In the genomic region with DNA sequence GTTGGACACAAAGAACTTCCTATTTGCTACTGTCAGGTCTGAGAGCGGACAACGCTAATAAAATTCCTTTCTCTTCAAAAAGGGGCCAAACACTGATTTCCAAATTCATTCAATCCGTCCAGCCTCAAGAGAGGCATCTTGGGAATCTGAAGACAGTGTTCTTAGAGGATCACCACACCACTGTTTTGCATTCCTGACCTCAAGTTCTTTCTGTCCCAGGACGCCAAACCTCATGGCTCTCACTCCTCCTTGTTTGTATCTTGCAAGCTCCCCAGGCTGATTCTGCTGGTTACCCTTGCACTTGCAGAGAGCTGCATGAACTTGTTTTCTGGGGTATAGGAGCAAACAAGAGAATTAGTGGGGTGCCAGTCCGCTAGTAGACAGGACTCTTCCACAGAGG, we compare ENCODE assay signal across 26 mouse cellular contexts. TPM values are rescaled to one million over a fixed set of nuclear protein-coding genes. Genes with fewer than 3 reads are reported as not detected.
DNase-seq lines count a peak whose midpoint lies in the region; ATAC-seq and TF ChIP-seq lines count a peak whose summit lies in the region.
"Had no signal": no experiment of that assay in that cellular context is flagged by ENCODE, and none has a peak within 500 bp of the region (broad histone marks: within the 10 kb centered on the region; RNA-seq: fewer than 3 reads in every experiment).

No protein-coding gene starts in this region.

- no peak overlapping the region for H3K4me3 ChIP-seq in heart, adult 2 months
- H3K4me3 ChIP-seq in heart, embryonic 12.5 days, result no peak overlapping the region
- no peak overlapping the region for H3K4me3 ChIP-seq in intestine, embryonic 14.5 days (ENCODE audit: low read depth, low read length)
- H3K4me3 ChIP-seq in intestine, embryonic 16.5 days (ENCODE audit: low read length), result no peak overlapping the region
- H3K4me3 ChIP-seq in limb, embryonic 15.5 days, result no peak overlapping the region
- no peak overlapping the region for H3K4me3 ChIP-seq in forebrain, embryonic 11.5 days (ENCODE audit: low read depth, low read length)
- H3K4me3 ChIP-seq: layer of hippocampus, adult 2 months; lung, embryonic 15.5 days; neural tube, embryonic 12.5 days had no signal

- ATAC-seq in heart, embryonic 12.5 days (ENCODE audit: insufficient number of reproducible peaks, low FRiP score), result no peak
- no peak for ATAC-seq in intestine, embryonic 14.5 days (replicated peaks; ENCODE audit: low FRiP score, low TSS enrichment, low read depth)
- ATAC-seq in intestine, embryonic 16.5 days, result no peak
- ATAC-seq in limb, embryonic 15.5 days (ENCODE audit: insufficient number of reproducible peaks, low FRiP score, low TSS enrichment, low read depth), result no peak
- ATAC-seq in forebrain, embryonic 11.5 days (replicated peaks; ENCODE audit: low FRiP score), result no peak
- ATAC-seq: forebrain, embryonic 16.5 days; inflammation-experienced regulatory T-cells, adult 6 months had no signal

- no peak for TF ChIP-seq EP300 in heart, adult 2 months (IDR thresholded peaks at IDR 0.05; ENCODE audit: insufficient read depth, low read depth, low read length)

- TF ChIP-seq CTCF in heart, adult 2 months (IDR thresholded peaks at IDR 0.05), result no peak

- H3K79me2 ChIP-seq in heart, adult 2 months (replicated peaks; ENCODE audit: control insufficient read depth, insufficient read depth, low read length), result no peaks in the 10 kb centered on the region

- intact Hi-C loops in gastrocnemius, postnatal 14 days (cut with DNase I; ENCODE audit: low total_unique reads), result no loop called here
- intact Hi-C loops in heart, adult 2 months (cut with DNase I), result no loop called here

- H3K9ac ChIP-seq in heart, adult 2 months (ENCODE audit: low read depth, low read length), result no peak overlapping the region
- no peak overlapping the region for H3K9ac ChIP-seq in heart, embryonic 12.5 days
- no peak overlapping the region for H3K9ac ChIP-seq in intestine, embryonic 14.5 days (ENCODE audit: low read length)
- H3K9ac ChIP-seq in intestine, embryonic 16.5 days (ENCODE audit: low read depth, low read length), result no peak overlapping the region
- no peak overlapping the region for H3K9ac ChIP-seq in limb, embryonic 15.5 days
- no peak overlapping the region for H3K9ac ChIP-seq in forebrain, embryonic 11.5 days (ENCODE audit: low read length)
- H3K9ac ChIP-seq: liver, embryonic 14.5 days; lung, embryonic 15.5 days; neural tube, embryonic 12.5 days had no signal

- no peaks in the 10 kb centered on the region for H3K36me3 ChIP-seq in heart, adult 2 months (ENCODE audit: control insufficient read depth, insufficient read depth, low read length)
- peaks cover 20% of the 10 kb centered on the region; the same call in 1 of the 2 replicates for H3K36me3 ChIP-seq in heart, embryonic 12.5 days
- peaks cover 11% of the 10 kb centered on the region; the same call in 1 of the 2 replicates for H3K36me3 ChIP-seq in intestine, embryonic 14.5 days (ENCODE audit: control insufficient read depth, insufficient read depth, low read length)
- no peaks in the 10 kb centered on the region for H3K36me3 ChIP-seq in intestine, embryonic 16.5 days (ENCODE audit: control insufficient read depth, insufficient read depth, low read length)
- no peaks in the 10 kb centered on the region; the same call in 1 of the 2 replicates for H3K36me3 ChIP-seq in limb, embryonic 15.5 days
- H3K36me3 ChIP-seq in forebrain, embryonic 11.5 days (ENCODE audit: control insufficient read depth, insufficient read depth, low read length), result no peaks in the 10 kb centered on the region
- H3K36me3 ChIP-seq: lung, embryonic 15.5 days; neural tube, embryonic 12.5 days had no signal

- H3K4me2 ChIP-seq in heart, embryonic 12.5 days, result no peak overlapping the region
- H3K4me2 ChIP-seq in intestine, embryonic 14.5 days (ENCODE audit: low read length), result no peak overlapping the region
- H3K4me2 ChIP-seq in intestine, embryonic 16.5 days (ENCODE audit: low read depth, low read length), result no peak overlapping the region
- H3K4me2 ChIP-seq in limb, embryonic 15.5 days, result no peak overlapping the region
- H3K4me2 ChIP-seq in forebrain, embryonic 11.5 days (ENCODE audit: low read depth, low read length, severe bottlenecking), result no peak overlapping the region
- H3K4me2 ChIP-seq: lung, embryonic 15.5 days; neural tube, embryonic 12.5 days had no signal

- peaks cover 12% of the 10 kb centered on the region for H3K4me1 ChIP-seq in heart, adult 2 months (ENCODE audit: control insufficient read depth, insufficient read depth, low read length)
- H3K4me1 ChIP-seq in heart, embryonic 12.5 days (replicated peaks), result peaks cover 93% of the 10 kb centered on the region
- peaks cover 49% of the 10 kb centered on the region for H3K4me1 ChIP-seq in intestine, embryonic 14.5 days (replicated peaks; ENCODE audit: control insufficient read depth, insufficient read depth, low read length)
- peaks cover 35% of the 10 kb centered on the region for H3K4me1 ChIP-seq in intestine, embryonic 16.5 days (ENCODE audit: control insufficient read depth, insufficient read depth, low read length)
- peaks cover 83% of the 10 kb centered on the region for H3K4me1 ChIP-seq in limb, embryonic 15.5 days
- H3K4me1 ChIP-seq in forebrain, embryonic 11.5 days (replicated peaks; ENCODE audit: control insufficient read depth, insufficient read depth, low read length), result peaks cover 42% of the 10 kb centered on the region

- H3K27me3 ChIP-seq in heart, adult 2 months (ENCODE audit: control insufficient read depth, insufficient read depth, low read length), result no peaks in the 10 kb centered on the region
- no peaks in the 10 kb centered on the region for H3K27me3 ChIP-seq in heart, embryonic 12.5 days (replicated peaks)
- H3K27me3 ChIP-seq in intestine, embryonic 14.5 days (replicated peaks; ENCODE audit: control insufficient read depth, insufficient read depth, low read length), result no peaks in the 10 kb centered on the region
- no peaks in the 10 kb centered on the region for H3K27me3 ChIP-seq in intestine, embryonic 16.5 days (replicated peaks; ENCODE audit: control insufficient read depth, insufficient read depth, low read length)
- H3K27me3 ChIP-seq in limb, embryonic 15.5 days, result no peaks in the 10 kb centered on the region
- no peaks in the 10 kb centered on the region for H3K27me3 ChIP-seq in forebrain, embryonic 11.5 days (ENCODE audit: control insufficient read depth, insufficient read depth, low read length)
- H3K27me3 ChIP-seq: lung, embryonic 15.5 days; neural tube, embryonic 12.5 days had no signal

- peak; percentile 54 for DNase-seq in gastrocnemius, adult 18-20 months (ENCODE audit: low spot score)
- no peak for DNase-seq in gastrocnemius, postnatal 14 days
- DNase-seq in heart, adult 2 months, result peak in 1 of 2 experiments; percentile 27
- DNase-seq in intestine, embryonic 14.5 days (ENCODE audit: low spot score), result peak; percentile 25
- DNase-seq in forebrain, embryonic 11.5 days (ENCODE audit: low spot score), result no peak
- DNase-seq: cerebellum, adult 8-10 months; cerebellum, postnatal 36 days; embryo, embryonic 11 days; heart, postnatal 14 days; kidney, adult 9 months; kidney, postnatal 25 days; layer of hippocampus, postnatal 36 days; lung, postnatal 36 days; midbrain, embryonic 14.5 days; retina, postnatal 1 day; right cerebral cortex, postnatal 25 days had no signal

- 80% methylated on average over 5 of the region's 5 CpGs for WGBS in heart, adult 2 months
- 65% methylated on average over 5 of the region's 5 CpGs for WGBS in heart, embryonic 12.5 days
- WGBS in intestine, embryonic 14.5 days, result 70% methylated on average over 5 of the region's 5 CpGs
- WGBS in intestine, embryonic 16.5 days, result 75% methylated on average over 5 of the region's 5 CpGs
- WGBS in limb, embryonic 15.5 days, result 74% methylated on average over 5 of the region's 5 CpGs
- 84% methylated on average over 5 of the region's 5 CpGs for WGBS in forebrain, embryonic 11.5 days

- no peak for TF ChIP-seq POLR2A in heart, adult 2 months (IDR thresholded peaks at IDR 0.05; ENCODE audit: insufficient read depth, low read depth, low read length)

- peak overlapping the region; percentile 13; the same call in 1 of the 2 replicates for H3K27ac ChIP-seq in heart, adult 2 months
- H3K27ac ChIP-seq in heart, embryonic 12.5 days (ENCODE audit: poor library complexity, severe bottlenecking), result no peak overlapping the region
- no peak overlapping the region for H3K27ac ChIP-seq in intestine, embryonic 14.5 days (ENCODE audit: low read depth)
- no peak overlapping the region for H3K27ac ChIP-seq in intestine, embryonic 16.5 days (ENCODE audit: low read length)
- 0 out of 2 replicates have a peak overlapping the region, but pooled peaks have one; percentile 33 for H3K27ac ChIP-seq in limb, embryonic 15.5 days
- H3K27ac ChIP-seq in forebrain, embryonic 11.5 days (ENCODE audit: low read depth, low read length), result no peak overlapping the region
- H3K27ac ChIP-seq: layer of hippocampus, adult 2 months; liver, embryonic 14.5 days; lung, embryonic 15.5 days; neural tube, embryonic 12.5 days had no signal

- H3K9me3 ChIP-seq in heart, embryonic 12.5 days (replicated peaks), result no peaks in the 10 kb centered on the region
- no peaks in the 10 kb centered on the region for H3K9me3 ChIP-seq in intestine, embryonic 14.5 days (ENCODE audit: control insufficient read depth, low read length)
- H3K9me3 ChIP-seq in intestine, embryonic 16.5 days (ENCODE audit: control insufficient read depth, low read length), result no peaks in the 10 kb centered on the region
- no peaks in the 10 kb centered on the region for H3K9me3 ChIP-seq in limb, embryonic 15.5 days
- H3K9me3 ChIP-seq in forebrain, embryonic 11.5 days (ENCODE audit: control insufficient read depth, low read length), result no peaks in the 10 kb centered on the region
- H3K9me3 ChIP-seq: lung, embryonic 15.5 days; neural tube, embryonic 12.5 days had no signal

RNA-seq across cellular contexts. Expression of gene Kirrel, which starts 12.2 kb away (rescaled TPM):
- 1 to 10 TPM; 2.7 to 4.9 TPM for total RNA-seq in gastrocnemius, adult 18-20 months (2021)
- total RNA-seq in gastrocnemius, postnatal 14 days (2021), result 10 to 100 TPM in 1 of 2 experiments, 1 to 10 TPM in 1; 8.4 to 10.5 TPM
- 1 to 10 TPM; 6.2 to 7.5 TPM for total RNA-seq in heart, adult 2 months (2021)
- polyA plus RNA-seq in heart, adult 2 months (2012; rRNA removed), result 6.0 and 9.1 TPM in 2 replicates
- polyA plus RNA-seq in heart, embryonic 12.5 days (2016; fragmentation: Nextera tagmentation; extraction: Ambion mirVana), result 19.6 and 20.1 TPM in 2 replicates
- polyA plus RNA-seq in intestine, embryonic 14.5 days (2014; fragmentation: Nextera tagmentation; extraction: Ambion mirVana), result 10.1 and 10.8 TPM in 2 replicates
- 7.3 and 8.3 TPM in 2 replicates for polyA plus RNA-seq in intestine, embryonic 16.5 days (2015; fragmentation: Nextera tagmentation; extraction: Ambion mirVana)
- polyA plus RNA-seq in limb, embryonic 15.5 days (2015; fragmentation: Nextera tagmentation; extraction: Ambion mirVana), result 17.9 and 19.5 TPM in 2 replicates
- 10.2 and 10.6 TPM in 2 replicates for polyA plus RNA-seq in forebrain, embryonic 11.5 days (2014; fragmentation: Nextera tagmentation; extraction: Ambion mirVana)
- total RNA-seq: megakaryocyte-erythroid progenitor cell, adult 5-6 weeks had no signal
- polyA plus RNA-seq: inflammation-experienced regulatory T-cells, adult 6 months had no signal

Comparison
In these comparisons a context has a peak if more than half of its experiments do, and no peak if none do; other contexts are left out.
1. DNase-seq: peak in gastrocnemius, adult 18-20 months (single experiment) and intestine, embryonic 14.5 days (single experiment); none in gastrocnemius, postnatal 14 days (single experiment) and forebrain, embryonic 11.5 days (single experiment).
2. H3K27ac ChIP-seq: peak in heart, adult 2 months (single experiment) and limb, embryonic 15.5 days (single experiment); none in heart, embryonic 12.5 days (single experiment), intestine, embryonic 14.5 days (single experiment), intestine, embryonic 16.5 days (single experiment) and forebrain, embryonic 11.5 days (single experiment).